Mouse (Mus musculus): ENCODE measurements around the gene Myo5c.

DNA sequence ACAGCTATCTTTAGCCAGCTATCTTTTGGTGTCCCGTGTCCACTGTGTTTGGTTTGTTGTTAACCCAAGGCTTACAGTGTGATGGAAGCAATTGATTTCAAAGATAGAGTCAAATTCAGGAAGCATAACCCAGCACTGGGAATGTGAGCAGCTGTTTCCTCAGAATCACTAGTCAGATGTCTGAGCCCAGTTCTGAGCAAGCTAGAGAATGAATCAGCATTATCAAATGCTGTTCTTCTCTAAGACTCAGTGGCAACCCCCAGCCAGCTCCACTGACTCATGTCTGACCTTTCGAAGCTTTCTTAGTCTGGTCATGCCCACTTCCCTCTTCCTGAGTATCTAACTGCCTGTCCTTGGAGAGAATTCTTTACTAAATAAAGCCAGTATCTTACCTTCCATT lies 35.5 kb upstream of the Myo5c start:
- TF ChIP-seq E2F4 (IDR thresholded peaks at IDR 0.05; ENCODE audit: borderline replicate concordance, low read depth, low read length) (no peak), POLR2A (IDR thresholded peaks at IDR 0.05; ENCODE audit: control insufficient read depth in 1 of 2, insufficient read depth in 1 of 2, low read depth in 1 of 2, low read length in 2 of 2, poor library complexity in 1 of 2) (no peak), MAZ (IDR thresholded peaks at IDR 0.05; ENCODE audit: low read depth, low read length) (no peak), CTCF (IDR thresholded peaks at IDR 0.05 in 2 of 3, conservative IDR thresholded peaks at IDR 0.05 in 1 of 3; ENCODE audit: control insufficient read depth in 1 of 3, insufficient read depth in 1 of 3, low read depth in 2 of 3, low read length in 3 of 3, poor library complexity in 1 of 3, severe bottlenecking in 1 of 3) (no peak), TAL1 (IDR thresholded peaks at IDR 0.05; ENCODE audit: low read length) (no peak)

Measured in MEL (cell line).